Mouse (Mus musculus): ENCODE data around the gene Cfap74. TPM values are rescaled to one million over a fixed set of nuclear protein-coding genes. Genes with fewer than 3 reads are reported as not detected.
A peak's percentile ranks its signal among the peaks of the same experiment; 100 is the strongest.

Cfap74 gene
- polyA plus RNA-seq (2012; rRNA removed): 4.3 and 5.1 TPM in 2 replicates

GRCm38 (mm10) chr4:155409058-155409776 lies at the start of gene Cfap74:
Cfap74 (plus strand) TSS chr4:155409190.
- DNase-seq (ENCODE audit: low read depth): peak; percentile 96
- TF ChIP-seq CTCF (IDR thresholded peaks at IDR 0.05; ENCODE audit: borderline replicate concordance, extremely low read depth, insufficient read depth, insufficient read length) (no peak), POLR2A (IDR thresholded peaks at IDR 0.05; ENCODE audit: borderline replicate concordance, extremely low read depth, insufficient read depth, insufficient read length, poor library complexity, severe bottlenecking) (peak; percentile 29; the same call in 1 of the 2 replicates)

DNA sequence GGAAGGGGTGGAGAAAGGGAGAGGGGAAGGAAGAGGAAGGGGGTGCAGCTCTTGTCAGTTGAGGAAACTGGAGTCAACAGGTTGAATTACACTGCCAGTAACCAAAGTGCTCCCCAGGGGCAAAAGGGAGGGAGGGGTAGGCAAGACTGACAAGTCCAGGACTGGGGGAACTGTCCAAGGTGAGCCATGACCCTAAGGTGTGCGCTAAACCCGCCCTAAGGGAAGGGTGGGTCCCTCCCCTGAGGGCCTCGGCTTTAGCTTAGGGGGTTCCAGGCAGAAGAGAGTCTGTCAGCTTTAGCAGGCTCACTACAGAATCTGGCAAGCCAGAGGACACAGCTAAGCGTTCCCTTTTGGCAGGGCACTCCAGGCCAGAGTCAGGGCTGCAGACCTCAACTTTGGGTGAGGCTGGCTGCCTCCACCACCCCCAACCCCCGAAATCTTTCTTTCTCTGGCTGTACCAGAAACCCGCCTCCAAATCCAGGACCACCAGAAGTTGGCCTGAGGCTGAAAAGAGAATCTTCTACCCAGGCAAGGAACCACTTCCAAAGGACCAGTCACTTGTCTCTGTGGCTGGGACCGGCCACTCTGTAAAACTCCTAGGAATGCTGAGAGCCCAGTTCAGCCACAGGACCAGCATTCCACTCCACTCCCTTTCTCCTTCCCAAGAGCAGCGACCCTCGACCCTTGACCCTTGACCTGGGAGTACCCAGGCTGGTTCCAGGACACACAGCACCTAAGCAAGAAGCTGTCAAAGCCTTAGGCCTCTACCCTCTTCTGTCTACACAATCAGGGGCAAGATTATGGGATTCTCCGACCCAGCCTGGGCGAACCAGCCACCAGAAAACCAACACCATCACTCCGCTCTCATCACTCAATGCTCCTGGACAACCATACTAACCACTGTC lies 49.2 kb upstream of the Cfap74 start:
- no peak for TF ChIP-seq POLR2A (IDR thresholded peaks at IDR 0.05; ENCODE audit: borderline replicate concordance, extremely low read depth, insufficient read depth, insufficient read length, poor library complexity, severe bottlenecking)
- TF ChIP-seq CTCF (IDR thresholded peaks at IDR 0.05; ENCODE audit: borderline replicate concordance, extremely low read depth, insufficient read depth, insufficient read length): no peak
- no peak for DNase-seq (ENCODE audit: low read depth)

DNA sequence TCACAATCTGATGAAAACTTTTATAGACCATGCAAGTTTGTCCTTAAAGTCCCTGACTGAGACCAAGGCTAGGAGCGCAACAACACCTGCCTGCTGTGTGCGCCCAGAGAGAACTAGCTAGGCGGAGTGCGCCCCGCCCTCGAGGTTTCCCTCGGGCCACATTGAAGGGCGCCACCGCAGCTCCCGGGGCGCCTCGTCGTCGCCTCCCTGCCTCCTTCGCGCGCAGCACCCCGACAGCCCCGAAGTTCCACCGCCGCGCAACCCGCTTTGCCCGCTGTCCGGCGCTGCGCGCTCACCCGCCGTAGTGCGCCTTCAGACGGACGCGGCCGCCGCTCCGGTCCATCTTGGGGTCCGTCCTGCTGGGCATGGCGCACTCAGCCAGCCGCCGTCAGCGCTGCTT lies 48.1 kb upstream of the Cfap74 start:
- TF ChIP-seq POLR2A (IDR thresholded peaks at IDR 0.05; ENCODE audit: borderline replicate concordance, extremely low read depth, insufficient read depth, insufficient read length, poor library complexity, severe bottlenecking) (no peak), CTCF (IDR thresholded peaks at IDR 0.05; ENCODE audit: borderline replicate concordance, extremely low read depth, insufficient read depth, insufficient read length) (no peak)
- no peak for DNase-seq (ENCODE audit: low read depth)

- TF ChIP-seq POLR2A (IDR thresholded peaks at IDR 0.05; ENCODE audit: borderline replicate concordance, extremely low read depth, insufficient read depth, insufficient read length, poor library complexity, severe bottlenecking) (no peak), CTCF (IDR thresholded peaks at IDR 0.05; ENCODE audit: borderline replicate concordance, extremely low read depth, insufficient read depth, insufficient read length) (no peak)
These were observed 47.6 kb upstream of the Cfap74 start, which contains the start of gene Prkcz for GRCm38 (mm10) chr4:155361303-155361791. Prkcz (minus strand) TSS chr4:155361361.

DNA sequence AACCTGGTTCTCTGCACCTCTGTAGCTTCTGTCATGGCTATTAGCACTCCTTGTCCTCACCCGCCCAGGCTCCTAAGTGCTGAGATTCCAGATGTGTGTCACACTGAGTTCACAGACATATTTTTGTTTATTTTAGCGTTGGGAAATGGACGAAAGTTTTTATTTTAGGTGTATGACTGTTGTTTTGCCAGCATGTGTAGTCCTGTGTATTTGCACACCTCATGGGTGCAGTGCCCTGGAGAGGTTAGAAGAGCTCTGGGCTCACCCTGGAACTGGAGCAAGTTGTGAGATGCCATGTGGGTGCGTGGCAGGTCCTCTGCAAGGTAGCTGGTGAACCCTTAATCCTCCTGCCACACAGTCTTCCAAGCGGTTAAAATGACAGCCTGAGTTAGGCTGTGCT lies 46.5 kb upstream of the Cfap74 start:
- TF ChIP-seq CTCF (IDR thresholded peaks at IDR 0.05; ENCODE audit: borderline replicate concordance, extremely low read depth, insufficient read depth, insufficient read length): no peak
- no peak for TF ChIP-seq POLR2A (IDR thresholded peaks at IDR 0.05; ENCODE audit: borderline replicate concordance, extremely low read depth, insufficient read depth, insufficient read length, poor library complexity, severe bottlenecking)
- no peak for DNase-seq (ENCODE audit: low read depth)

More at GRCm38 (mm10) chr4:155361303-155361791, 47.6 kb upstream of the Cfap74 start, which contains the start of gene Prkcz:
- DNase-seq (ENCODE audit: low read depth): peak; percentile 68

GRCm38 (mm10) chr4:155366784-155367183 lies 42.2 kb upstream of the Cfap74 start:
- no peak for DNase-seq (ENCODE audit: low read depth)
- TF ChIP-seq CTCF (IDR thresholded peaks at IDR 0.05; ENCODE audit: borderline replicate concordance, extremely low read depth, insufficient read depth, insufficient read length): no peak
- TF ChIP-seq POLR2A (IDR thresholded peaks at IDR 0.05; ENCODE audit: borderline replicate concordance, extremely low read depth, insufficient read depth, insufficient read length, poor library complexity, severe bottlenecking): no peak

- no peak for DNase-seq (ENCODE audit: low read depth)
- TF ChIP-seq CTCF (IDR thresholded peaks at IDR 0.05; ENCODE audit: borderline replicate concordance, extremely low read depth, insufficient read depth, insufficient read length): no peak
- no peak for TF ChIP-seq POLR2A (IDR thresholded peaks at IDR 0.05; ENCODE audit: borderline replicate concordance, extremely low read depth, insufficient read depth, insufficient read length, poor library complexity, severe bottlenecking)
These were observed 41.3 kb upstream of the Cfap74 start for GRCm38 (mm10) chr4:155367739-155368138.

DNA sequence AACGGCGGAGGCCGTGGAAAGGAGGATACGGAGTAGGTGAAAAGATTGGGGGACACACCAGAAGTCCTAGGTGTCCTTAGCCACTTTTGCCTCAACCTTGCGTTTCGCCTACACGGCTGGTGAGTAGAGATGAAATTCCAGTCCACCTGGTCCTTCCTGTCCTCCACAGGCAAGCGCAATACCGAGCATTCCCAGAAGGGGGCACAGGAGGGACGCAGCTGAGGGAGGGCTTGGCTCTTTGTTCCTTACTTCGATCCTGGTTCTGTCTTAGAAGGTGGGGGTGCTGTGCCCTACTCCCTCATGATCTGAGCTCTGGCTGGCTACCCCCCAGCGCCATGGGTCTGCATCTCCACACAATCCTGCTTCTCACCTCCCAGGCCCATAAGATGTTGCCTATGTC lies 40.3 kb upstream of the Cfap74 start:
- DNase-seq (ENCODE audit: low read depth): peak; percentile 62
- TF ChIP-seq POLR2A (IDR thresholded peaks at IDR 0.05; ENCODE audit: borderline replicate concordance, extremely low read depth, insufficient read depth, insufficient read length, poor library complexity, severe bottlenecking) (no peak), CTCF (IDR thresholded peaks at IDR 0.05; ENCODE audit: borderline replicate concordance, extremely low read depth, insufficient read depth, insufficient read length) (peak; percentile 80)

DNA sequence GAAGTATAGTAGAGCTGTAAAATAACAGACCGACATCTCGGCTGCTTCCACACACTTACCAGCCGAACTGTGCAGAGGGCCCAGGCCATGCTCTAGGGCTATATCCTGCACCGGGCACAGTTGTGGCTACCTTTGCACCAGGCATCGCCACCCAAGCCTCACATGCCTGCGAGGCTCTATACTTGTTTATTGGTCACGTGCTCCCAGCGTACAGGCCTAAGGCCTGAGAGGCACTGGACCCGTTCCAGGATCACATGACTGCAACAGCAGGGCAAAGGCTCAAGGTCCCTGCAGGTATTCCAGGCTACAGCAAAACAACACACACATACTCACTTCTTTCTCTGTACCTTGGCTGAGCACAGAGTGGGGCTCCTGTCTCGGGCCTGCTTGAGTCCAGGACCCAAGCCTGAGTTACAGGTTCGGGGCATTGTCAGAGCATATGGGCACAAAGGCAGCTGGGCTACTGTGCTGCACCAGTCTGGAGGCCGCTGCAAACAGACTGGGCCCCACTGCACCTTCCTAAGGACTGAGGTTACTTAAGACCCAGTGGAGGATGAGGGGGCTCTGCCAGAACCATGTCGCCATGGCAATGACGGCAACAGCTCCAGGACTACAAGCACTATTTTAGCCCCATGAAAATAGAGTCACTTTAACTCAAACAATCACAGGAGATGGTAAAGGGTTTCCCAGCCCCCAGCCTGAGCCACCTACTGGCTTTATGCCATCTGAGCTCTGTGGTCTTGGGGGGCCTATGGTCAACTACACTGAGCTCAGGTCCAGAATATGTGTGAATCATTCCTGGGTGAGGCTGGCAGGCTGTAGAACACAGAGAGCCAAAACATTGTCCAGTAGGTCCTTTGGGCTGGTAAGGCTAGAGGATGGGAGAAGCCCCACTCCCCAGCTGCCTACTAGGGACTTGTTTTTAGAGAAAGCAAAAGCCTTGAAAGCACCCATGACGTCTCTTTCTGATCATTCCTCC lies 38.0 kb upstream of the Cfap74 start:
- no peak for TF ChIP-seq POLR2A (IDR thresholded peaks at IDR 0.05; ENCODE audit: borderline replicate concordance, extremely low read depth, insufficient read depth, insufficient read length, poor library complexity, severe bottlenecking)
- TF ChIP-seq CTCF (IDR thresholded peaks at IDR 0.05; ENCODE audit: borderline replicate concordance, extremely low read depth, insufficient read depth, insufficient read length): no peak
- peak; percentile 16 for DNase-seq (ENCODE audit: low read depth)
